Mouse (Mus musculus) ES-E14 (cell line): ENCODE measurements at regions not wholly inside any gene's neighbourhood (a gene's known extent, or its start where the extent isn't known, plus 50 kb on each side); places are given as distances from the start of the nearest gene placed in this dataset.

Source experiments
- MAFK ChIP-seq: IDR thresholded peaks from 2 replicates; pipeline ENCODE4 v1.6.1; 2014; ENCODE audit warnings: mild to moderate bottlenecking, low read depth, low read length, inconsistent platforms; ENCODE audit not compliant: insufficient read depth
- ZC3H11A ChIP-seq: IDR thresholded peaks from 2 replicates; pipeline ENCODE4 v1.6.1; 2012; ENCODE audit warnings: low read depth, mild to moderate bottlenecking, inconsistent platforms, low read length, borderline replicate concordance
- ZNF384 ChIP-seq: IDR thresholded peaks from 2 replicates; pipeline ENCODE4 v1.6.1; 2012; ENCODE audit warnings: low read depth, low read length, inconsistent platforms

DNA sequence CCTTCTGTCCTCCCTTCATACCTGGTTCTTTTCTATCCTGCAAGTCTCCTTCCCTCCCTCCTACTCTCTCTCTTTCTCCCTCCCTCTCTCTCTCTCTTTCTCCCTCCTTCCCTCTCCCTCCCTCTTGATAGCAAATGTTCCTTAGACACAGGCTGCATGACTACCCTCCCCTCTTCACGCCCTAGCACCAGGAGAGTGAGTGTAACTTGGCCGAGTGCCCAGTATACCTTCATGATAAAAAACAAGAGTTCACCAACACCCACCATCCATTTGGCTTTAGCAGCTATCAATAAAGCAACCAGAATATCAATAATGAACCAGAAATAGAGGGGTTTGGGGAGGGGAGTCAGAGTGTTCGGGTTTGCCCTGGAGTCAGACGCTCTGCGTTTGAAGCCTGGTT is 90.4 kb downstream of the Tmx1 start:
- no peak for TF ChIP-seq MAFK
- TF ChIP-seq ZNF384, result no peak
- no peak for TF ChIP-seq ZC3H11A
